ENCODE assay signal across 25 mouse cellular contexts in genomic region chr15:97896347-97896746, GRCm38 (mm10). TPM values are rescaled to one million over a fixed set of nuclear protein-coding genes. Genes with fewer than 3 reads are reported as not detected.
A peak's percentile ranks its signal among the peaks of the same experiment; 100 is the strongest.
DNase-seq lines count a peak whose midpoint lies in the region; ATAC-seq lines count a peak whose summit lies in the region.
"Had no signal": no experiment of that assay in that cellular context is flagged by ENCODE, and none has a peak within 500 bp of the region (broad histone marks: within the 10 kb centered on the region; RNA-seq: fewer than 3 reads in every experiment).

No protein-coding gene starts in this region.

- H3K9ac ChIP-seq in kidney, embryonic 16.5 days (replicated peaks; ENCODE audit: low read length): no peak overlapping the region
- H3K9ac ChIP-seq: embryonic facial prominence, embryonic 12.5 days; forebrain, postnatal 0 days; heart, embryonic 13.5 days; hindbrain, embryonic 15.5 days; liver, embryonic 12.5 days; liver, postnatal 0 days; neural tube, embryonic 12.5 days had no signal

- intact Hi-C loops in left cerebral cortex, postnatal 10 days (cut with DNase I): no loop called here

- no peaks in the 10 kb centered on the region for H3K36me3 ChIP-seq in kidney, embryonic 16.5 days (ENCODE audit: insufficient read depth, low read length)
- H3K36me3 ChIP-seq: embryonic facial prominence, embryonic 12.5 days; heart, embryonic 13.5 days; hindbrain, embryonic 15.5 days; liver, embryonic 12.5 days; midbrain, embryonic 10.5 days; neural tube, embryonic 12.5 days had no signal

- DNase-seq in kidney, adult 9 months: peak; percentile 53
- DNase-seq in kidney, postnatal 14 days: no peak
- DNase-seq in lung, postnatal 10 days: peak; percentile 54
- no peak for DNase-seq in left cerebral cortex, postnatal 10 days (ENCODE audit: extremely low spot score in 1 of 2, low spot score in 2 of 2)
- DNase-seq in ovary, adult 18-20 months (ENCODE audit: low spot score): no peak
- no peak for DNase-seq in thymus, postnatal 4 days
- DNase-seq: adrenal gland, adult 8-10 months; B cell, adult 2 months; cerebellum, adult 11 months; cerebellum, adult 9-11 months; embryo, embryonic 11 days; heart, adult 2 months; heart, postnatal 10 days; liver, postnatal 0 days had no signal

- H3K4me2 ChIP-seq in kidney, embryonic 16.5 days (replicated peaks; ENCODE audit: low read depth, low read length): no peak overlapping the region
- H3K4me2 ChIP-seq: embryonic facial prominence, embryonic 12.5 days; heart, embryonic 13.5 days; hindbrain, embryonic 15.5 days; liver, embryonic 12.5 days; neural tube, embryonic 12.5 days had no signal

- no peaks in the 10 kb centered on the region for H3K27me3 ChIP-seq in kidney, embryonic 16.5 days (ENCODE audit: insufficient read depth, low read length)
- H3K27me3 ChIP-seq: embryonic facial prominence, embryonic 12.5 days; hindbrain, embryonic 15.5 days; neural tube, embryonic 12.5 days had no signal

- peak overlapping the region; percentile 31 for H3K27ac ChIP-seq in kidney, embryonic 16.5 days (ENCODE audit: low read length)
- H3K27ac ChIP-seq: embryonic facial prominence, embryonic 12.5 days; heart, adult 2 months; heart, embryonic 13.5 days; hindbrain, embryonic 15.5 days; liver, embryonic 12.5 days; midbrain, embryonic 10.5 days; neural tube, embryonic 12.5 days had no signal

- peaks cover 25% of the 10 kb centered on the region for H3K4me1 ChIP-seq in kidney, embryonic 16.5 days (ENCODE audit: insufficient read depth, low read length)
- H3K4me1 ChIP-seq: hindbrain, embryonic 15.5 days; neural tube, embryonic 12.5 days had no signal

- 56% methylated on average over 9 of the region's 9 CpGs for WGBS in kidney, embryonic 16.5 days

- H3K9me3 ChIP-seq in kidney, embryonic 16.5 days (ENCODE audit: low read length): no peaks in the 10 kb centered on the region
- H3K9me3 ChIP-seq: embryonic facial prominence, embryonic 12.5 days; heart, embryonic 13.5 days; hindbrain, embryonic 15.5 days; liver, embryonic 12.5 days; midbrain, embryonic 10.5 days; neural tube, embryonic 12.5 days had no signal

- 0 out of 2 replicates have a peak, but pooled peaks have one; percentile 41 for ATAC-seq in erythroblast, adult 5-6 weeks (replicated peaks; ENCODE audit: low FRiP score, poor library complexity, severe bottlenecking)
- peak; percentile 33; the same call in 1 of the 2 replicates for ATAC-seq in kidney, embryonic 16.5 days (ENCODE audit: low FRiP score, low TSS enrichment)
- ATAC-seq: activated CD4-positive, CD25-positive, alpha-beta regulatory T cell, adult 4 months; forebrain, postnatal 0 days; liver, embryonic 12.5 days; liver, postnatal 0 days had no signal

- H3K4me3 ChIP-seq in kidney, embryonic 16.5 days (ENCODE audit: low read length): no peak overlapping the region
- H3K4me3 ChIP-seq: embryonic facial prominence, embryonic 12.5 days; heart, adult 2 months; heart, embryonic 13.5 days; hindbrain, embryonic 15.5 days; liver, embryonic 12.5 days; midbrain, embryonic 10.5 days; myocyte; neural tube, embryonic 12.5 days had no signal

RNA-seq across cellular contexts. Expression of gene Vdr, which starts 14.1 kb away (rescaled TPM):
- 0.19 and 0.21 TPM in 2 replicates for total RNA-seq in erythroblast, adult 5-6 weeks (2015; ENCODE audit: low replicate concordance)
- 0.26 TPM in 1 of 2 replicates, not detected in the other for total RNA-seq in erythroblast, adult 5-6 weeks (2017; ENCODE audit: low replicate concordance)
- polyA plus RNA-seq in kidney, embryonic 16.5 days (2015; fragmentation: Nextera tagmentation; extraction: Ambion mirVana): 9.6 and 10.5 TPM in 2 replicates
- total RNA-seq in left cerebral cortex, postnatal 10 days (2021): under 1 TPM; 0.14 to 0.36 TPM

RNA-seq across cellular contexts. Expression of gene Hdac7, which starts 52.0 kb away (rescaled TPM):
- total RNA-seq in erythroblast, adult 5-6 weeks (2015; ENCODE audit: low replicate concordance): 3.5 and 7.7 TPM in 2 replicates
- total RNA-seq in erythroblast, adult 5-6 weeks (2017; ENCODE audit: low replicate concordance): 1.1 and 3.8 TPM in 2 replicates
- polyA plus RNA-seq in kidney, embryonic 16.5 days (2015; fragmentation: Nextera tagmentation; extraction: Ambion mirVana): 37.3 and 40.0 TPM in 2 replicates
- total RNA-seq in left cerebral cortex, postnatal 10 days (2021): 10 to 100 TPM; 21.5 to 23.5 TPM

Comparison
In these comparisons a context has a peak if more than half of its experiments do, and no peak if none do; other contexts are left out.
1. DNase-seq: peak in kidney, adult 9 months (single experiment) and lung, postnatal 10 days (single experiment); none in kidney, postnatal 14 days (single experiment), left cerebral cortex, postnatal 10 days (0 of 2), ovary, adult 18-20 months (single experiment) and thymus, postnatal 4 days (single experiment).